Mouse (Mus musculus) midbrain, embryonic 10.5 days (tissue): ENCODE data around the gene Myo1d. TPM values are rescaled to one million over a fixed set of nuclear protein-coding genes. Genes with fewer than 3 reads are reported as not detected.
A peak's percentile ranks its signal among the peaks of the same experiment; 100 is the strongest.

Source experiments
- DNase-seq: peaks from one replicate; pipeline ENCODE4 v3.0.0-alpha.2; 2017; ENCODE audit warnings: low spot score
- H3K27ac ChIP-seq: fragments of 300-500 bp; sonication (generic); replicated peaks from 2 replicates; pipeline ENCODE4 v1.5.1; 2016; ENCODE audit warnings: mild to moderate bottlenecking
- H3K27me3 ChIP-seq: fragments of 300-500 bp; sonication (generic); 2 replicates; pipeline ENCODE4 v1.6.1; 2016; ENCODE audit warnings: low read depth, mild to moderate bottlenecking; ENCODE audit not compliant: poor library complexity, severe bottlenecking
- H3K36me3 ChIP-seq: fragments of 300-500 bp; sonication (generic); 2 replicates; pipeline ENCODE4 v1.6.1; 2016; ENCODE audit warnings: mild to moderate bottlenecking, moderate library complexity
- H3K4me1 ChIP-seq: fragments of 300-500 bp; sonication (generic); 2 replicates; pipeline ENCODE4 v1.6.1; 2016
- H3K4me3 ChIP-seq: fragments of 300-500 bp; sonication (generic); 2 replicates; pipeline ENCODE4 v1.5.1; 2016; ENCODE audit warnings: mild to moderate bottlenecking, moderate library complexity
- H3K9me3 ChIP-seq: fragments of 300-500 bp; sonication (generic); replicated peaks from 2 replicates; pipeline ENCODE4 v1.6.1; 2016; ENCODE audit warnings: mild to moderate bottlenecking
- WGBS: fragments of 180-500 bp; shearing (Covaris S2); methylation state at CpG from one replicate; pipeline ENCODE4 v1.1.7; 2016; 5-methylcytosine and 5-hydroxymethylcytosine counted together
- polyA plus RNA-seq: library from polyadenylated mRNA; unstranded; fragments of >200 nt; fragmentation: Nextera tagmentation; extraction: Ambion mirVana; gene quantifications from 2 replicates; pipeline ENCODE4 v1.2.1, GENCODE M21; 2016

Gene Myo1d
- polyA plus RNA-seq = 2.3 and 2.5 TPM in 2 replicates

- peaks cover 26% of the 10 kb centered on the region for H3K27me3 ChIP-seq
- H3K27ac ChIP-seq = peak within 1 kb of the TSS; percentile 79
- peaks cover 17% of the 10 kb centered on the region for H3K4me1 ChIP-seq
- H3K9me3 ChIP-seq = no peaks in the 10 kb centered on the region
- no peaks in the 10 kb centered on the region for H3K36me3 ChIP-seq
- peak; percentile 86 for DNase-seq
- H3K4me3 ChIP-seq = peak within 1 kb of the TSS; percentile 80
- WGBS = 1% methylated on average over 69 of the region's 87 CpGs
Observed at GRCm38 (mm10) chr11:80779527-80780344, at the start of gene Myo1d. TSS of gene Myo1d (minus strand) at chr11:80780025.

GRCm38 (mm10) chr11:80821794-80822193 is 42.0 kb upstream of the Myo1d start:
- no peaks in the 10 kb centered on the region for H3K9me3 ChIP-seq
- H3K27me3 ChIP-seq = no peaks in the 10 kb centered on the region
- DNase-seq = no peak
- H3K4me3 ChIP-seq = no peak overlapping the region
- H3K4me1 ChIP-seq = peaks cover 32% of the 10 kb centered on the region
- WGBS = 88% methylated on average over 9 of the region's 9 CpGs
- peaks cover 72% of the 10 kb centered on the region for H3K36me3 ChIP-seq
- H3K27ac ChIP-seq = no peak overlapping the region

- H3K4me3 ChIP-seq = no peak overlapping the region
Observed at GRCm38 (mm10) chr11:80821296-80821695, 41.5 kb upstream of the Myo1d start.

DNA sequence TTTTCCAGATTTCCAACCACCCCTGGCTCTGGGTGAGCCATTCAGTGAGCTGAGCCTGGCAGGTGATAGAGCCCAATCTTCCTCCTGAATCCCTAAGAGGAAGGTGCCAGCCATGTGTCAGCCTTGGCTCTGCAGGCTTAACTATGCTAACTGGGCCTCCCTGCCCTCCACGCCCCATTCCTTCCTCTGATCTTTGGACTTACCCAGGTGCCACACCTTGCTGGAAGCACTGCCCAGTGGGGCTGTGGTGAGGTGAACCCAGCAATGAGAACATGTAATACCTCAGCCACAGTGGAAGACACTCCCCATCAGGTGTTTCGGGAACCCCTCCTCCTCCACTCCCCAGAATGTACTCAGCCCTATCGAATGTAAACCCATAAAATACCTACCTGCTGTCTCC is 40.3 kb upstream of the Myo1d start:
- H3K9me3 ChIP-seq = no peaks in the 10 kb centered on the region
- H3K4me1 ChIP-seq = peaks cover 34% of the 10 kb centered on the region
- H3K4me3 ChIP-seq = no peak overlapping the region
- 92% methylated on average over 3 of the region's 3 CpGs for WGBS
- DNase-seq = no peak
- H3K36me3 ChIP-seq = peaks cover 87% of the 10 kb centered on the region
- no peak overlapping the region for H3K27ac ChIP-seq
- no peaks in the 10 kb centered on the region; the same call in 1 of the 2 replicates for H3K27me3 ChIP-seq

More at GRCm38 (mm10) chr11:80821296-80821695, 41.5 kb upstream of the Myo1d start:
- H3K9me3 ChIP-seq = no peaks in the 10 kb centered on the region
- peak; percentile 18 for DNase-seq
- peak overlapping the region; percentile 42; the same call in 1 of the 2 replicates for H3K27ac ChIP-seq
- WGBS = 56% methylated on average over 14 of the region's 14 CpGs
- H3K36me3 ChIP-seq = peaks cover 77% of the 10 kb centered on the region
- peaks cover 34% of the 10 kb centered on the region for H3K4me1 ChIP-seq
- H3K27me3 ChIP-seq = no peaks in the 10 kb centered on the region

DNA sequence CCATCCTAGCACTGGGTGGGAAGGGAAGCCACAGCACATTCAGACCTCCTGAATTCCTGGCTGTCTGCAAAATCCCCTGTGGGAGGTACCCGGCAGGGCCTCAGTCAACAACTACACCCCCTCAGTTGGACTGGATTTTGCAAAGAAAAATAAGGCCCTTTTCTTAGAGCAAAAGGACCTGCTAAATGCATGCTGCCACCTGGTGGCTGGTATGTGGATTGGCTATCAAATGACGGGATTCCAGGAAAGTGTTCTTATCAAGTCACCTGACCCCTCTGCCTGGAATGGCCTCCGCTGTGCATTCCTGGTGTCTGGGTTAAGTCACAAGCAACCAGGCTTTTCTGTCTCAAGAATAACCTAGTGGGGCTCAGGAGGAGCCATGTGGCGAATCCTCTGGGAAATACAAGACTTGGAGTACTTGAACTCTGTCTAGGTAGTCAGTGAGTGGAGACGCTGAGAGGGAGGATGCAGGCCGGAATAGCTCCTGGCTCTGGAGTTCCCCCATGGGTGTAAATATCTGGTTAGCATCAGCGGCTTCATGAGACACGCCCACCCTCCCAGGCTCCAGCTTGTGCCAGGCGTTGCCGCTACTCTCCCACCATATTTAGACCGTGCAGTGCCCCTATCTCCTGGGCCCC is 38.4 kb upstream of the Myo1d start:
- 42% methylated on average over 11 of the region's 11 CpGs for WGBS
- H3K9me3 ChIP-seq = no peaks in the 10 kb centered on the region
- no peak overlapping the region for H3K4me3 ChIP-seq
- H3K36me3 ChIP-seq = peaks cover 94% of the 10 kb centered on the region
- 0 out of 2 replicates have a peak overlapping the region, but pooled peaks have one; percentile 33 for H3K27ac ChIP-seq
- peak; percentile 74 for DNase-seq
- peaks cover 34% of the 10 kb centered on the region for H3K4me1 ChIP-seq
- no peaks in the 10 kb centered on the region; the same call in 1 of the 2 replicates for H3K27me3 ChIP-seq

DNA sequence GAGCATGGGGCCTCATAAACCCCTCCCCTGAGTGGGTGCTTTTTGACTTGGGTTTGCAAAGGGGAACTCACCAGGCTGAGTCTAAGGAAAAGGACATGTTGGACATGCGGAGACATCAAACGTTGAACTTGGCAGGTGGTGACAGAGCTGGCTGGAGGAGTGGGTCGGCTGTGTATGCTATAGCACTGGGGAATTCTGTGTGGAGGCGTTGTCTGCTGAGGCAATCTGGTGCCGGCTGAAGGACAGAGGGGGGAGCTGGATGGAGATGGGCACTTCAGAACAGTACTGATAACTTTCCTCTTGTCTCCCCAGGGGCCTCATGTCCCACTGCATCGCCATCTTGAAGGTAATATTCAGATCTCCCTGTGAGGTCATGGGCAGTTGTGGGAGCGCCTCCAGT is 35.5 kb upstream of the Myo1d start:
- Histone ChIP-seq H3K27ac (no peak overlapping the region), H3K27me3 (peaks cover 3% of the 10 kb centered on the region; the same call in 1 of the 2 replicates), H3K4me3 (no peak overlapping the region), H3K4me1 (peaks cover 50% of the 10 kb centered on the region), H3K36me3 (peaks cover 82% of the 10 kb centered on the region), H3K9me3 (no peaks in the 10 kb centered on the region)
- no peak for DNase-seq
- WGBS = 91% methylated on average over 7 of the region's 7 CpGs

- H3K36me3 ChIP-seq = peaks cover 44% of the 10 kb centered on the region
- H3K27me3 ChIP-seq = peaks cover 16% of the 10 kb centered on the region; the same call in 1 of the 2 replicates
- H3K4me3 ChIP-seq = peak overlapping the region; percentile 71
- no peak for DNase-seq
- H3K27ac ChIP-seq = peak overlapping the region; percentile 99
- H3K4me1 ChIP-seq = peaks cover 49% of the 10 kb centered on the region
- 34% methylated on average over 5 of the region's 5 CpGs for WGBS
- H3K9me3 ChIP-seq = no peaks in the 10 kb centered on the region
Observed at GRCm38 (mm10) chr11:80811156-80811555, 31.3 kb upstream of the Myo1d start.

GRCm38 (mm10) chr11:80809993-80810821 is 30.4 kb upstream of the Myo1d start, which contains the start of gene Tmem98:
TSS of gene Tmem98 (plus strand) at chr11:80810175.
- peaks cover 49% of the 10 kb centered on the region for H3K4me1 ChIP-seq
- under 1% methylated on average over 50 of the region's 54 CpGs for WGBS

GRCm38 (mm10) chr11:80809666-80809992 is 29.8 kb upstream of the Myo1d start:
- Histone ChIP-seq H3K27ac (peak overlapping the region; percentile 99), H3K36me3 (peaks cover 29% of the 10 kb centered on the region), H3K27me3 (0 out of 2 replicates have a peak, but pooled peaks cover 16% of the 10 kb centered on the region), H3K4me3 (peak overlapping the region; percentile 71), H3K9me3 (no peaks in the 10 kb centered on the region; the same call in 1 of the 2 replicates), H3K4me1 (peaks cover 49% of the 10 kb centered on the region)
- no peak for DNase-seq
- 51% methylated on average over 5 of the region's 6 CpGs for WGBS

More at GRCm38 (mm10) chr11:80809993-80810821, 30.4 kb upstream of the Myo1d start, which contains the start of gene Tmem98:
- peak; percentile 71 for DNase-seq
- Histone ChIP-seq H3K4me3 (peak within 1 kb of the TSS; percentile 71), H3K27ac (peak within 1 kb of the TSS; percentile 99), H3K36me3 (peaks cover 35% of the 10 kb centered on the region), H3K9me3 (no peaks in the 10 kb centered on the region), H3K27me3 (peaks cover 16% of the 10 kb centered on the region; the same call in 1 of the 2 replicates)

- WGBS = 71% methylated on average over 6 of the region's 6 CpGs
- H3K27ac ChIP-seq = peak overlapping the region; percentile 99
- DNase-seq = no peak
Observed at GRCm38 (mm10) chr11:80808551-80809070, 28.8 kb upstream of the Myo1d start.

GRCm38 (mm10) chr11:80802706-80803105 is 22.9 kb upstream of the Myo1d start:
- Histone ChIP-seq H3K36me3 (no peaks in the 10 kb centered on the region), H3K27me3 (no peaks in the 10 kb centered on the region; the same call in 1 of the 2 replicates), H3K4me3 (no peak overlapping the region), H3K9me3 (no peaks in the 10 kb centered on the region; the same call in 1 of the 2 replicates), H3K27ac (no peak overlapping the region; the same call in 1 of the 2 replicates), H3K4me1 (no peaks in the 10 kb centered on the region; the same call in 1 of the 2 replicates)
- no peak for DNase-seq
- 59% methylated on average over 3 of the region's 3 CpGs for WGBS

More at GRCm38 (mm10) chr11:80808551-80809070, 28.8 kb upstream of the Myo1d start:
- Histone ChIP-seq H3K9me3 (no peaks in the 10 kb centered on the region; the same call in 1 of the 2 replicates), H3K36me3 (peaks cover 19% of the 10 kb centered on the region), H3K4me1 (peaks cover 49% of the 10 kb centered on the region), H3K27me3 (0 out of 2 replicates have a peak, but pooled peaks cover 16% of the 10 kb centered on the region), H3K4me3 (no peak overlapping the region)
